Mouse (Mus musculus) spleen, adult 2 months (tissue): ENCODE measurements around the gene Hnrnph1.

ENCODE experiments used
- CTCF ChIP-seq: fragments of 200-500 bp; IDR thresholded peaks from 2 replicates; pipeline ENCODE4 v1.5.1; 2011; ENCODE audit warnings: mild to moderate bottlenecking, inconsistent platforms; ENCODE audit not compliant: insufficient read depth, insufficient read length, insufficient replicate concordance; ENCODE audit errors: extremely low read depth
- POLR2A ChIP-seq: fragments of 200-500 bp; IDR thresholded peaks from 2 replicates; pipeline ENCODE4 v1.6.1; 2011; ENCODE audit warnings: low read depth, low read length, inconsistent platforms

DNA sequence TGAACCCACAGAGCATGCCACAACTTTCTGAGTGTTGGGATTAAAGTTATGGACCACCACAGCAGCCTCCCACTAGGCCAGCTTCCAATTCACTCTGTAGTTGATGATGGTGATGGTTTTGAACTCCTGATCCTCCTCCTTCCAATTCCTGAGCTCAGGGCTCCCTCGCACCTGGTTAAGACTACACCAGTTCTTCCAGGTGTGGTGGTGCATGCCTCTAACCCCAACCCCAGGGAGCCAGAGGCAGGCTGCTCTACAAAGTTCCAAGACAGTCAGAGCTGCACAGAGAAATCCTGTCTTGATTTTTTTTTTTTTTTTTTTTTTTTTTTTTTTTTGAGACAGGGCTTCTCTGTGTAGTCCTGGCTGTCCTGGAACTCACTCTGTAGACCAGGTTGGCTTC, 3.2 kb upstream of the Hnrnph1 start:
- no peak for TF ChIP-seq CTCF
- no peak for TF ChIP-seq POLR2A
